Mouse (Mus musculus) 3T3-L1 (cell line): ENCODE measurements around the gene Cdc40.
"Not testable (repeated sequence)": the region's sequence is repeated elsewhere in the genome, so short reads cannot be mapped to it uniquely, and the experiment has no call there.

Experiments
- DNase-seq: peaks from one replicate; pipeline ENCODE4 v3.0.0-alpha.2; 2015; ENCODE audit warnings: low read depth, low spot score

The Cdc40 gene

GRCm38 (mm10) chr10:40868081-40868480 is 15.0 kb downstream of the Cdc40 start:
- no peak for DNase-seq

DNA sequence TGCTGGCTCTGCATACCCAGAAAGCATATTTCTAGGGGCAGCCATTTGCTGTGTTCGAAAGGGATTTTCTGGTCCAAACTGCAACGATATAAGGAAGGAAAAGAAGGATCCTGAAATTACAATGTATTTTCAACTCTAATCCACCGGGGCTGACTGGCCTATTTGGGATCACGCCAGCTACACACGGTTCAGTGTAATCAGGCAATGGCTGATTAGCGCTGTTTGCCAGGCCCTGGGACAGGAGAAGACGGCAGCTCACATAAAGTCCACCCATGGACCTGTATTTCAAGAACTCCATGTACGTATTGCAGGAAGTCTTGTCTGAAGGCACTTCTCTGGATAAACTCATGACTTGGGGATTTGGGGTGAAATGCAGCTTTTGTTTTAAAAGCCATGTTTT is 25.5 kb downstream of the Cdc40 start:
- no peak for DNase-seq

- DNase-seq = no peak
Observed at GRCm38 (mm10) chr10:40856703-40857102, 26.4 kb downstream of the Cdc40 start.

DNA sequence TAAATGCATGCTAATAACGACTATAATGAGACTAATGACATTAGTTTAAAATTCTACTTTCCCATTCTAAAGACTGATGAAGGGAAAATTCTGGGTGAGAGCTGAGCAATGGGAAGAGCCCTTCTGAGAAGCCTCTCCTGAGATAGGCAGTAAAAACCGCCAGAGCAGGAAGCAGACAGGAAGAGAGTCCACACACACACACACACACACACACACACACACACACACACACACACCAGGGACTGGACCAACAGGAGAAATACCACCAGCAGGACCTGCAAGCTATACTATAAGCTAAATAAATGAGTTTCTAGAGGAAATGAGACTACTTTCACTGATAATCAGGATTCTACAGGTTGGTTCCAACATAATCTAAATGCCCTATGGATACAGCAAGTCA is 27.5 kb downstream of the Cdc40 start:
- no peak for DNase-seq

DNA sequence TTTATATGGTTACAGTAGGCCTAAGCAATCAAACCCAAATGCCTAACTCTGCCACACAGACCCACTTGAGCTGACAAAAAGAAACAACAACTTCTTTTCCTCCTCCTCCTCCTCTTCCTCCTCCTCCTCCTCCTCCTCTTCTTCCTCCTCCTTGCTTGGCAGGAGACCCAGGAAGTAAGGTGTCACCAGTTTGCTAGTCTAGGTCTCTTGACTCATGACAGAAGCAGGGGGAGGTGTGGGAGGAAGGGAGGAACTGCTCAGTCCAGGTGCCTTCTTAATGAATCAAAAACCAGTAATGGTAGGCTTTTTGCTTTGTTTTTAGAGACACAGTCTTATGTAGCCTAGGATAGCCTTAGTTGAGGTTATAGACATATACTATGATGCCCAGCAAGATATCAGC is 32.0 kb downstream of the Cdc40 start:
- no peak for DNase-seq

DNA sequence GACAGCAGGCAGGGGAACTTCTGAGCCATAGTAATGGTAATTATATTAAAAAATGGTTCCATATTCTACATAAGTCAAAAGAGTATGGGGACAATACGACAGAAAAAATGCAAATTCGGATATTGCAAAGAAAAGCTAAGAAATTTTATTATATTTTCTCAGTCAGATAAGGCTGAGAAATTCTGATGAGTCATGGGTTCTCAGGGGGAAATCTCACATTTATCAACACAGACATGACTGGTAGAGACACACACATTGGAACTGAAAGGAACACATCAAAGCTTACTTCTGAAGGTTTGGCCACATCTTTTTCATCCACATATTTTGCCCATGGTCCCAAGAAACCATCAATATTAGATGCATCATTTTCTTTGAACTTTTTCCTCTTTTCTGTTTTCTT is 32.5 kb downstream of the Cdc40 start:
- DNase-seq = peak; percentile 39

DNA sequence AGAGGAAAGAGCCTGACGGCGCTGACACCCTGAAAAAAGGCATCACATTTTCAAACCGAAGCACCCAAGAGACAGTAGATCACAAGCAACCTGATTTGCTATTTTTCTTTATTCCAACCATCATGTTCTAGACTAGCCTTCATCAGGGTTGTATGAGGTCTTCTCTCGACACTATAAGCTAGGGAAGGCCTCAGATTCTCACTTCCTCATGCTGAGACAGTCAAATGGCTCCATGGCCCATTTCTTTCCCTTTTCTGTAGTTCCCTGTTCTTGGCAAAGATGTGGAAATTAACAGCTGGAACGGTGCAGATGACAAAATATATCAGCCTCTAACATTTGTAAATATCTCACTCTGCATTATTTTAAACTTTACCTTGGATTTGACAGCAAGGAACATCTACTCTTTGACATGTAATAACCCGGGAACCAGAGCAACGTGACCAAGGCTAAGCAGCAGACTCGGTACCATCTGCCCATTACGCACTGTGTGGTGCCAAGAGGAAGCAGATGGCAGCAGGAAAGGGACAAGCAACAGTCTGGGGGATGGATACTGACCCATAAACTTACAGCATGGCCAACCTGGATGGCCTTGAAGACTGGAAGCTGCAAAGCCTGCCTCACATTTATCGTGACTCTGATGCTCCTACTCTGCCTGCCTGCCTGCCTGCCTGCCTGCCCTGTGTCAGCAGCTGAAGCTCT is 35.8 kb downstream of the Cdc40 start:
- no peak for DNase-seq

GRCm38 (mm10) chr10:40845626-40846025 is 37.5 kb downstream of the Cdc40 start:
- no peak for DNase-seq

GRCm38 (mm10) chr10:40844546-40844945 is 38.6 kb downstream of the Cdc40 start:
- DNase-seq = no peak

DNA sequence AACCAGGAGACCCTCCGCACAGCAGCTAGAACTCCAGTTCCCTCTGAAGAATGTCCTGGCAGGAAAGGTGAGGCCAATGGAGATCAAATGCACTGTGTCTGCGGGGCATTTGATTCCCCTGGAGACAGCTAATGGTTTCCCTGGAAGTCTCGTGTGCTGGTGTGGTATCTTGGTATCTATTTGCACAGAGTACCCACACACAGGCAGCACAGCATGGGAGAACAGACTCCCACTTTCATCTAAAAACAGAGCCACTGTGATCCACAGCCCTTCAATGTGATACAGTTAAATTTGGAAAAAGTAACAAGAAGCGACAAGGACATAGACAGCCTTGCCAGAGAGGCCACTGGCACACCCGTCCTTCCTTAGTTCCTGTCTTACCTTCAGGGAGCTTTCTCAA is 39.3 kb downstream of the Cdc40 start:
- no peak for DNase-seq

- no peak for DNase-seq
Observed at GRCm38 (mm10) chr10:40840086-40840485, 43.0 kb downstream of the Cdc40 start.

- DNase-seq = no peak
Observed at GRCm38 (mm10) chr10:40831267-40831666, 51.8 kb downstream of the Cdc40 start.

DNA sequence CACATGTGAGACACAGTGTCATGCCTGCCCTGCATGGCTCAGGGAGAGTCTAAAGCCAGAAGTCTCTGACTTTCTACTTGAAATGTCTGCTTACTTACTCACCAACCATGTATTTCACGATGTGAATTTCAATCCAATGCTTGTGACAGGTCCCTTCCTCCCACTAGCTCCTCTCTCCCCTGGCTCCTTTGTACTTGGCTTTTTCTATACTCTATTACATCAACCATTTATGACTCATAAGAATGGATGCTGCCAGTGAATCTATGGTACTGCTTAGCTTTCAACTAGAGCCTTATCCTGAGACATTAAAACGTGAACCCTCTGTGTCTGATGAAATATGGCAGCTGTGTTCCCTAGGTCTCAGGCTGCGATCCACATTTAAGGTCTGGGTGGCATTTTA is 52.8 kb downstream of the Cdc40 start:
- DNase-seq = peak; percentile 86

GRCm38 (mm10) chr10:40827706-40828105 is 55.4 kb downstream of the Cdc40 start:
- no peak for DNase-seq

DNA sequence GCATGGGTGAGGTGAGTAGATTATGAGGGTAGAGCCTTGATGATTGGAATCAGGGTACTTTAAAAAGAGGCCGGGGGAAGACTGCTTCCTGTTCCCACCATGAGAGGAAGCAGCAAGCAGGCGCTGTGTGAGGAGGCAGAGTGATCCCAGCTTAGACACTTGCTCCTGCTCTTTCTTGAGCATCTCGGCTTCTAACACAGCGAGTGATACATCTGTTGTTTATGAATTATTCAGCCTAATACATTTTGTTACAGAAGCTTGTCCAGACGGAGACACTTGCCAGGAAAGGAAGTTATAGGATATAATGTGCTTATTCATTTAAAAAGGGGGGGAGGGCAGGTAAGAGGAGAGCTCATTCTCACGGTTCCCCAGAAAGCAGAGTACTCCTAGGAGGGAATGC is 57.2 kb downstream of the Cdc40 start:
- no peak for DNase-seq

DNA sequence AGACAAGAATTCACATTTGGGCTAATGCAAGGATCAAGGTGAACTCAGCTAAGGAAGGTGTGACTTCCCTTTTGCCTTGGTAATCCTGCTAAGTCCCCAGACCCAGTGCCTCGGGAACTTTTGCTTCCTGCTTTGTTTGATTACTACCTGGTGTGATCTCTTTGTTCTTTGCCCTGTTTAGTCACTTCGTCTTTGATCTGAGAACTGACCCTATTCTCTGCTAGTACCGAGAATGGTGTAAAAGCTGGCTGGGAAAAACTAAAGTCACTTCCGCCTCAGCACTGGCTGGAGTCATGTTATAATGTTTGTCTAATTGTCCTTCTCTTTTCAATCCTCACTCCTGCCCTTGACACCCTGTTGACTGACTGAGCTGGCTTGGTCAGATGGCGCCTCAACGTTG is 66.6 kb downstream of the Cdc40 start:
- no peak for DNase-seq

GRCm38 (mm10) chr10:40813627-40814026 is 69.5 kb downstream of the Cdc40 start:
- peak; percentile 35 for DNase-seq

- DNase-seq = not testable (repeated sequence)
Observed at GRCm38 (mm10) chr10:40809411-40809910, 73.7 kb downstream of the Cdc40 start.

- DNase-seq = no peak
Observed at GRCm38 (mm10) chr10:40806221-40806620, 76.9 kb downstream of the Cdc40 start.

DNA sequence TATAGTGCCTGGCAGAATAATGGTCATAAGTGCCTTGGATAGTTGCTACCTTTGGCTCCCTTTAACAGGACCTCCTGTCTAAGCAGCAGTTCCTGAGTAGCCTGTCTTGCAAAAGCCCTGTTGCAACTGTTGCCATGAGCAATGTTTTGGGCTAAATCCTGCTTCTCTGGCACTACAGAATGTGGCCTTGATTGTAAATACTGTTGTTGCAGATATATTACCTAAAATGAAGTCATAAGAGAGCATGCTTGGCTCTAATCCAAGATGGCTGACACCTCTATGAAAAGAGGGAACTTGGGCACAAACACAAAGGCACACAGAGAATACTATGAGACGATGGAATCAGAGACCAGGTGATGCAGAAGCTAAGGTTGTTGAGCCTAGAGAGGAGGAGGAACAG is 77.9 kb downstream of the Cdc40 start:
- DNase-seq = no peak

- peak; percentile 35 for DNase-seq
Observed at GRCm38 (mm10) chr10:40792115-40792514, 91.0 kb downstream of the Cdc40 start.

DNA sequence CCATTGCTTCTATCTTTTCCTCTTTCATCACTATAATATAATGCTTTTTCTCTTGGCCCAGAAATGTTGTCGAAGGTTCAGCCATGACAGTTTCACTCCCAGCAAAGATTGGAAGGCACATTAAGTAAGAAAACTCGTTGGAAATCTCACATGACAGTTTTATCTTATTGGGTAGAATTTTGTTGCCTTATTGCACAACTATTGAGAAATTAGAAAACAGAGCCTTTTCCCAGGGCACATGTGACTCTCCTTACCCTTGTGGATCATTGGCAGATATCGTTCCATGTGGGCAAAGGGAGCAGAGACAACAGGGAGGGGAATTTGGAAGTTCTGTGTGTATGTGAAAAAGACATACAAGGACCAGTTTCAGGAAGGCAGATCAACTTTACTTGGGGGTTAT is 92.7 kb downstream of the Cdc40 start:
- no peak for DNase-seq
